Mouse (Mus musculus) ES-Bruce4 (cell line): ENCODE data around the gene Rapgef4.

Experiments used
- CTCF ChIP-seq: IDR thresholded peaks from one replicate; pipeline ENCODE4 v1.8.1; 2011; ENCODE audit warnings: low read depth, low read length
- EP300 ChIP-seq: IDR thresholded peaks from 2 replicates; pipeline ENCODE4 v1.6.1; 2011; ENCODE audit warnings: low read depth, low read length; ENCODE audit not compliant: insufficient read depth
- POLR2A ChIP-seq: IDR thresholded peaks from one replicate; pipeline ENCODE4 v1.8.1; 2011; ENCODE audit warnings: low read length; ENCODE audit not compliant: insufficient read depth

DNA sequence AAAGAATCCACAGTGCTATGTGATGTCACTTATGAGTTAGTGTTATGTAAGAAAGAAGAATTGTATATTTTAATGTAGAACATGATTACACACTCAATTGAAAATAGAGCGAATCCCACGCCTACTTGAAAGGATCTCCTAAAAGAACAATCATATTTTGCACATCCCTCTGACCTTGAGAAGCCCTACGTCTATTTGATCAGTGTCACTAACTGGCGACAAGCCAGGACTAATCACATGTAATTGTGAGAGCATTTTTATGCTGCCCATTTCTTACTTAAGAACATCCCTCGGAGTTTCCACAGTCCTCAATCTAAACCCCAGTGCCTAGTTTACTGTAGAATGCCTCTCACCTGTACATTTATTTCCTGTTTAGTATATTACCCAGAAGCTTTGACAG lies 177.0 kb downstream of the Rapgef4 start:
- TF ChIP-seq CTCF (no peak), EP300 (no peak), POLR2A (no peak)
